Mouse (Mus musculus) hindbrain, embryonic 14.5 days (tissue): ENCODE measurements around the gene H2afx. TPM values are rescaled to one million over a fixed set of nuclear protein-coding genes. Genes with fewer than 3 reads are reported as not detected.

Experiments
- ATAC-seq: fragments of 200-750 bp; cut with Nextera tagmentation; 2 replicates; pipeline ENCODE4 v1.8.0; 2017; ENCODE audit warnings: moderate number of reproducible peaks, mild to moderate bottlenecking, moderate TSS enrichment, moderate library complexity; ENCODE audit not compliant: low FRiP score
- DNase-seq: peaks from one replicate; pipeline ENCODE4 v3.0.0-alpha.2; 2015; ENCODE audit warnings: low spot score
- H3K27ac ChIP-seq: fragments of 300-500 bp; sonication (generic); 2 replicates; pipeline ENCODE4 v1.5.1; 2014; ENCODE audit warnings: mild to moderate bottlenecking, moderate library complexity
- H3K27me3 ChIP-seq: fragments of 300-500 bp; sonication (generic); 2 replicates; pipeline ENCODE4 v1.6.1; 2014; ENCODE audit warnings: mild to moderate bottlenecking, low read length, mixed read lengths; ENCODE audit not compliant: control insufficient read depth, insufficient read depth
- H3K36me3 ChIP-seq: fragments of 300-500 bp; sonication (generic); replicated peaks from 2 replicates; pipeline ENCODE4 v1.6.1; 2014; ENCODE audit not compliant: control insufficient read depth, insufficient read depth
- H3K4me1 ChIP-seq: fragments of 300-500 bp; sonication (generic); replicated peaks from 2 replicates; pipeline ENCODE4 v1.6.1; 2014; ENCODE audit warnings: antibody characterized with exemption, low read length, mixed read lengths; ENCODE audit not compliant: control insufficient read depth, insufficient read depth
- H3K4me2 ChIP-seq: fragments of 300-500 bp; sonication (generic); replicated peaks from 2 replicates; pipeline ENCODE4 v1.6.1; 2014; ENCODE audit warnings: mild to moderate bottlenecking, moderate library complexity
- H3K4me3 ChIP-seq: fragments of 300-500 bp; sonication (generic); replicated peaks from 2 replicates; pipeline ENCODE4 v1.5.1; 2014; ENCODE audit warnings: mild to moderate bottlenecking, low read length
- H3K9ac ChIP-seq: fragments of 300-500 bp; sonication (generic); 2 replicates; pipeline ENCODE4 v1.6.1; 2014
- H3K9me3 ChIP-seq: fragments of 300-500 bp; sonication (generic); 2 replicates; pipeline ENCODE4 v1.6.1; 2016; ENCODE audit warnings: low read length; ENCODE audit not compliant: control insufficient read depth
- WGBS: fragments of 180-500 bp; shearing (Covaris S2); extraction: QIAGEN DNeasy Blood & Tissue Kit; methylation state at CpG from one replicate; pipeline ENCODE4 v1.1.7; 2014; 5-methylcytosine and 5-hydroxymethylcytosine counted together
- polyA plus RNA-seq: library from polyadenylated mRNA; unstranded; fragments of >200 nt; fragmentation: Nextera tagmentation; extraction: Ambion mirVana; gene quantifications from 2 replicates; pipeline ENCODE4 v1.2.1, GENCODE M21; 2014

Gene H2afx
- polyA plus RNA-seq, 1 experiment from 2014 or later, result 107 TPM

DNA sequence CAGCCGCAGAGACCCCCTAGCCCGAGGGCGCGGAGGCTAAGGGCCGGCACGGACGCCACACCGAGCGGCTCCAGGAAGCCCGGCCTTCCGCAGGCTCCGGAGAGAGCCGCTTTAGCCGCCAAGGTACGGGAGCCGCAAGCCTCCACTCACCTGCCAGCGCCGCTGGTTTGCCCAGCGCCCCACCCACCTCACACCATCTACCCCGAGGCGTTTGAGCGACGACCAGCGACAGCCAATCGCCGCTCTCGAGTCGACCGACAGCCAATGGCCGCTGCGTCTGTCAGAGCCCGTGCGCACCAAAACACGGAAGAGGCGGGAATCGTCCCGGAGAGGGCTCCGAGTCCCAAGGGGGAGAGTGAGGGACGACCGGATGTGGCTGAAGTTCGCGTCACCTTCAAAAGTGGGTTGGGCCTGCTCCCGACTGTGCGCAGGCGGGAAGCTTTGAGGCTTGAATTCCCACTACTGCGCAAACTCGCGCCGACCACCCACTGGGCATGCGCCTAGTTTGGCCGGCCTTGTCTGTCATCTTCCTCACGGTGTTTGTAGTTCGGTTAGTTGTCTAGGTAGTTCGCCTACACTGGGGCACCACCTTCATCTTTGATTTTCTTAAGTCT is 28.9 kb upstream of the H2afx start, which contains the start of gene Hinfp:
TSS of gene Hinfp (minus strand) at position 206 of the 614 bp plus-strand sequence.
- Histone ChIP-seq H3K27ac (peak within 1 kb of the TSS; percentile 85), H3K4me1 (peaks cover 15% of the 10 kb centered on the region), H3K36me3 (peaks cover 24% of the 10 kb centered on the region), H3K9ac (peak within 1 kb of the TSS; percentile 96), H3K4me2 (peak within 1 kb of the TSS; percentile 77), H3K27me3 (no peaks in the 10 kb centered on the region), H3K9me3 (no peaks in the 10 kb centered on the region), H3K4me3 (peak within 1 kb of the TSS; percentile 97)
- under 1% methylated on average over 54 of the region's 54 CpGs for WGBS
- DNase-seq, result peak; percentile 99
- peak; percentile 99 for ATAC-seq

DNA sequence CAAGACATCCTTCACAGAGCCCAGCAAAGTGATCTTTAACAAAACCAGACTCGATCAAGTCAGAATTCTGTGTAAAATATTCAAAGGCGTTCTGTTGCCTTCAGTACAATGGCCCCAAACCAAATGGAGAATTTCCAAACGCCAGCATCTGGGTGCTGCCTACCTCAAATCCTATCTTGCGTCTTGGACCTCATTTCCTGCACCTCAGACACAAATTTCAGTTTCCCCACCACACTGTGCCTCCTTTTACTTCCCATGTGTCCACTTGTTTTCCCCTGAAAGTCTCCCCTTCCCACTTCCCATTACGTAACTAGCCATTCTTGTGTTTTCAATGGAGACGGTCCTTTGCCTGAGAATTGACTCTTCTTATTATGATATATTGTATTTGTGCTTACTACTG is 28.0 kb upstream of the H2afx start:
- H3K36me3 ChIP-seq, result peaks cover 24% of the 10 kb centered on the region
- DNase-seq (no peak), ATAC-seq (no peak)
- no peak overlapping the region for H3K9ac ChIP-seq
- H3K4me2 ChIP-seq, result peak overlapping the region; percentile 77; the same call in 1 of the 2 replicates
- WGBS, result 90% methylated on average over 6 of the region's 6 CpGs
- H3K4me1 ChIP-seq, result peaks cover 15% of the 10 kb centered on the region
- H3K4me3 ChIP-seq, result no peak overlapping the region
- H3K9me3 ChIP-seq, result no peaks in the 10 kb centered on the region
- H3K27me3 ChIP-seq, result no peaks in the 10 kb centered on the region
- no peak overlapping the region for H3K27ac ChIP-seq

DNA sequence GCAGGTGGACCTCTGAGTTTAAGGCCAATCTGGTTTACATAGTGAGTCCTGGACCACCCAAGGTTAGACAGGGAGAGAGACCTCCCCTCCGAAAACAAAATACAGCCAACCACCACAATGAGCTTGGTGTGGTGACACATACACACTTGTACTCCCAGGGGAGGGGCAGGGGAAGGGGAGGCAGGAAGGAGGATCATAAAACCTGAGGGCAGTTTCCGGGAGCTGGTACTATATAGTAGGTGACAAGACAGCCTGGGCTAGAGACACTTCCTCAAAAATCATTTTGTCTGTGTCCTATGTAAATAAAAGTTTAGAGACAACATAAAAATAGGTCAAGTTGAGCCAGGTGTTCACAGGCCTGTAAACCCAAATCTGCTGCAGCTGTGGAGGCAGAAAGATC is 27.2 kb upstream of the H2afx start:
- Histone ChIP-seq H3K27ac (no peak overlapping the region), H3K4me3 (no peak overlapping the region), H3K9ac (no peak overlapping the region), H3K4me2 (no peak overlapping the region), H3K4me1 (peaks cover 15% of the 10 kb centered on the region), H3K36me3 (peaks cover 20% of the 10 kb centered on the region), H3K27me3 (no peaks in the 10 kb centered on the region), H3K9me3 (no peaks in the 10 kb centered on the region)
- no peak for DNase-seq
- 98% methylated on average over 2 of the region's 2 CpGs for WGBS
- no peak for ATAC-seq

DNA sequence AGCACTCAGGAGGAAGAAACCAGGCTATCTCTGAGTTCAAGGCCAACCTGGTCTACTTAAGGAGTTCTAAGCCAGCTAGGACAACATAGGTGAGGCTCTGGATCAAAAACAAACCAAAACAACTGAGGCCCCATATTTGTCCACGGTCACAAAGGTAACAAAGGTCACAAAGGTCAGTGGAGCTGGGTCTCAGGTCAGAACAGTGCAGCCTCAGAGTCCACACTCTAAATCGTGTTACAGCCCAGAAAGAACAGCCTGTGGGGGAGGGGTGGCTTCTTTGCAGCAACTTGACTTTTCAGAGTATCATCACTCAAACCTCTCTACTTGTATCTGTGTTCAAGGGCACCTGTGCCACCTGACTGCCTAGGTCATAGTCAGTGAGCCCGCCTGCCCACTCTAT is 24.7 kb upstream of the H2afx start:
- DNase-seq, result no peak
- 70% methylated on average over 3 of the region's 3 CpGs for WGBS
- Histone ChIP-seq H3K27me3 (no peaks in the 10 kb centered on the region), H3K4me2 (no peak overlapping the region), H3K4me3 (no peak overlapping the region), H3K9me3 (no peaks in the 10 kb centered on the region), H3K9ac (no peak overlapping the region), H3K4me1 (peaks cover 1% of the 10 kb centered on the region), H3K36me3 (peaks cover 41% of the 10 kb centered on the region), H3K27ac (no peak overlapping the region)
- ATAC-seq, result no peak

DNA sequence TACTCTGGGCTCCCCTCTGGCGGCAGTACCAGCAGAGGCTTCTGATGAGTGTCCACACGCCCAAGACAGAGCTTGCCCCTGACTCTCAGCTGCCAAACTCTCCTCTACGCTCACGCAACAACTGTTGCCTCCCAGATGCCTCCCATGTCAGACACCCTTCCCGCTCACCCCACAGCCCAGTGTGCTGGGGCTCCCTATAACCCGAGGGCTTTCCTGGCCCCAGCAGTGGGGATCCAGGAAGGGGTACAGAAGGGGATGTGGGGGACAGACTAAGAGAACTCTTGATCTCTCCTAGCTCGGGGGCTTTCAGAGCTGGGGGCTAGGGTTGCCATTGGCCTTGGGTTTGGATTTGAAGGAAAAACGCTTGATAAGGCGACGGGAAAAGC is 23.8 kb upstream of the H2afx start:
- Histone ChIP-seq H3K4me2 (no peak overlapping the region), H3K9ac (no peak overlapping the region), H3K36me3 (peaks cover 51% of the 10 kb centered on the region), H3K4me3 (no peak overlapping the region), H3K27me3 (no peaks in the 10 kb centered on the region), H3K9me3 (no peaks in the 10 kb centered on the region), H3K4me1 (no peaks in the 10 kb centered on the region), H3K27ac (peak overlapping the region; percentile 29; the same call in 1 of the 2 replicates)
- DNase-seq (no peak), ATAC-seq (no peak)
- 25% methylated on average over 10 of the region's 10 CpGs for WGBS

DNA sequence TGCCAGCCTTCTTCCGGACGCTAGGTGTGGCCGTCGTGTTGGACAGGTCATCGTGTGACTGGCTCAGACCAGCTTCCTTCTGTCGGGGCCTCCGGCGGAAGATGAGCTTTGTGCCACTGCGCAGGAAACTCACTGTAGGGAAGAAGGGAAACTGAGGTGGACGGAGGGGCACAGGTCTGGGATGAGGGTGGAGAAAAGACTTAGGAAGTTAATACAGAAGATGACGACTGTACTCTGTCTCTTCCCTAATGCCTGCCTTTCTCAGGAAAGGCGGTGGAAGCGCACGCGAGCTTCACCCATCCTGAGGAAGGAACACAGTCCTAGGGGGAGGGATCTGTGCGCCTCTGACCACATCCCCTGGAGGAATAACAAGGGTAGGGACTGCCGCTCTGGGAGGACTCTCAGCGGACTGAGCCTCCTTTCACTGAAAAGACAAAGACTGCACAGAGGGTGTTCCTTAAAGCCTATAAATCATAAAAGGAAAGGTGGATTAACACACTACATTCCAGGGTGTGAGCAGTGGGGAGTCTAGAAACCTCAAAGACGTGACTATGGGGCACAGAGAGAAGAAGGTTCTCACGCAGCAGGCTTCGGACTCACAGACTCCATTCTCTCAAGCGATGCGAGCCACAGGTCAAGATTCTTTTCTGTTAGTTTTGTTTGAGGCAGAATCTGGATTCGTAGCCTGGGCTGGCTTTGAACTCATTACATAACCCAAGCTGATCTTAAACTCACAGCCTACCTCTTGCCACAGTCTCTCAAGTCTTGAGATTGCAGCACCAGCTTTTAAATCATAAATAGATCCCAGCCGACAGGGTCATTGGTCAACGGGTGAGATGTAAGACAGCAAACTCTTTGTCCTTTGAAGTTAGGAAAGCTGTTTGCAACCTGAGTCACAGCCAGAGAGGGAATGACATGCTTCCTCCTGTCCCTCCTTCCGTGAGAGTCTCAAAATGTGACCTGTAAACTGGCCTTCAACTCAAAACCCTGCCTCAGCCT is 23.1 kb upstream of the H2afx start:
- Histone ChIP-seq H3K27me3 (no peaks in the 10 kb centered on the region), H3K27ac (peak overlapping the region; percentile 29; the same call in 1 of the 2 replicates), H3K4me3 (no peak overlapping the region), H3K4me1 (no peaks in the 10 kb centered on the region), H3K36me3 (peaks cover 58% of the 10 kb centered on the region), H3K9ac (no peak overlapping the region; the same call in 1 of the 2 replicates), H3K4me2 (no peak overlapping the region), H3K9me3 (no peaks in the 10 kb centered on the region)
- ATAC-seq, result no peak
- no peak for DNase-seq
- 8% methylated on average over 27 of the region's 27 CpGs for WGBS

- H3K9ac ChIP-seq, result no peak overlapping the region
- no peak overlapping the region for H3K4me2 ChIP-seq
- peaks cover 19% of the 10 kb centered on the region for H3K4me1 ChIP-seq
- 69% methylated on average over 19 of the region's 19 CpGs for WGBS
- no peak for ATAC-seq
- H3K27me3 ChIP-seq, result no peaks in the 10 kb centered on the region
- H3K4me3 ChIP-seq, result no peak overlapping the region
- H3K36me3 ChIP-seq, result peaks cover 59% of the 10 kb centered on the region
- DNase-seq, result no peak
- no peaks in the 10 kb centered on the region for H3K9me3 ChIP-seq
- H3K27ac ChIP-seq, result no peak overlapping the region
These were observed 20.8 kb upstream of the H2afx start for GRCm38 (mm10) chr9:44313476-44314256.

DNA sequence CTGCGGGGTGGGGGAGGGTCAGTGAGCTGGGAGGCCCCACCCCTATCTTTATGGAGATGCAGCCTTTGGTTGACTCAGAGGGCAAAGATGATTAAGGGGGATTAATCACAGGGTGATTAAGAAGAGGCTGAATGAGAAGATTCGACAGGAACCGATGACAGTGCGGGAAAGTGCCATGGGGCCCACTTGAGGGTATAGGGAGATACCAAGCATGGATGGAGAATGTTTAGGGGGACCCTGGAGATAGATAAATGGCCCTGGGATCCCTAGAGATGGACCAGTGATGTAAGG is 20.3 kb upstream of the H2afx start:
- no peaks in the 10 kb centered on the region for H3K27me3 ChIP-seq
- no peak overlapping the region for H3K9ac ChIP-seq
- H3K4me2 ChIP-seq, result no peak overlapping the region
- no peaks in the 10 kb centered on the region for H3K9me3 ChIP-seq
- WGBS, result 57% methylated on average over 4 of the region's 4 CpGs
- H3K36me3 ChIP-seq, result peaks cover 59% of the 10 kb centered on the region
- H3K4me1 ChIP-seq, result peaks cover 24% of the 10 kb centered on the region
- H3K4me3 ChIP-seq, result no peak overlapping the region
- ATAC-seq, result no peak
- DNase-seq, result no peak
- no peak overlapping the region for H3K27ac ChIP-seq

GRCm38 (mm10) chr9:44314910-44315309 is 19.6 kb upstream of the H2afx start:
- 92% methylated on average over 18 of the region's 18 CpGs for WGBS
- H3K4me1 ChIP-seq, result peaks cover 27% of the 10 kb centered on the region
- no peak for ATAC-seq

More at GRCm38 (mm10) chr9:44314910-44315309, 19.6 kb upstream of the H2afx start:
- no peaks in the 10 kb centered on the region for H3K27me3 ChIP-seq
- no peak overlapping the region for H3K4me2 ChIP-seq
- no peak overlapping the region for H3K4me3 ChIP-seq
- H3K9ac ChIP-seq, result no peak overlapping the region
- DNase-seq, result no peak
- H3K27ac ChIP-seq, result no peak overlapping the region
- peaks cover 59% of the 10 kb centered on the region for H3K36me3 ChIP-seq
- H3K9me3 ChIP-seq, result no peaks in the 10 kb centered on the region
